Mouse (Mus musculus): ENCODE measurements around the gene Grtp1. TPM values are rescaled to one million over a fixed set of nuclear protein-coding genes. Genes with fewer than 3 reads are reported as not detected.

Gene Grtp1
- polyA plus RNA-seq, 1 experiment from 2014 or later, result 18.3 TPM

GRCm38 (mm10) chr8:13213479-13214268 is 13.3 kb upstream of the Grtp1 start:
- H3K9ac ChIP-seq (ENCODE audit: low read length), result no peak overlapping the region
- H3K27ac ChIP-seq (ENCODE audit: low read depth, low read length), result no peak overlapping the region
- H3K27me3 ChIP-seq (ENCODE audit: control insufficient read depth, insufficient read depth, low read length), result no peaks in the 10 kb centered on the region
- ATAC-seq (replicated peaks; ENCODE audit: low FRiP score) (peak; percentile 79), DNase-seq (ENCODE audit: low spot score) (peak; percentile 91)
- H3K36me3 ChIP-seq (ENCODE audit: control insufficient read depth, insufficient read depth, low read length), result no peaks in the 10 kb centered on the region
- H3K9me3 ChIP-seq (ENCODE audit: control insufficient read depth, low read length), result no peaks in the 10 kb centered on the region
- H3K4me1 ChIP-seq (replicated peaks; ENCODE audit: control insufficient read depth, insufficient read depth, low read length), result 0 out of 2 replicates have a peak, but pooled peaks cover 1% of the 10 kb centered on the region
- 20% methylated on average over 10 of the region's 10 CpGs for WGBS
- H3K4me2 ChIP-seq (ENCODE audit: low read depth, low read length, severe bottlenecking), result no peak overlapping the region
- no peak overlapping the region for H3K4me3 ChIP-seq (ENCODE audit: low read depth, low read length)

- Histone ChIP-seq H3K27me3 (ENCODE audit: control insufficient read depth, insufficient read depth, low read length) (no peaks in the 10 kb centered on the region), H3K4me2 (ENCODE audit: low read depth, low read length, severe bottlenecking) (no peak overlapping the region), H3K9ac (ENCODE audit: low read length) (no peak overlapping the region), H3K4me1 (replicated peaks; ENCODE audit: control insufficient read depth, insufficient read depth, low read length) (0 out of 2 replicates have a peak, but pooled peaks cover 1% of the 10 kb centered on the region), H3K4me3 (ENCODE audit: low read depth, low read length) (no peak overlapping the region), H3K27ac (ENCODE audit: low read depth, low read length) (no peak overlapping the region), H3K36me3 (ENCODE audit: control insufficient read depth, insufficient read depth, low read length) (no peaks in the 10 kb centered on the region), H3K9me3 (ENCODE audit: control insufficient read depth, low read length) (no peaks in the 10 kb centered on the region)
- DNase-seq (ENCODE audit: low spot score), result no peak
- ATAC-seq (replicated peaks; ENCODE audit: low FRiP score), result no peak
- WGBS, result 75% methylated on average over 1 of the region's 1 CpGs
Measured at GRCm38 (mm10) chr8:13209770-13210169, 9.3 kb upstream of the Grtp1 start.

DNA sequence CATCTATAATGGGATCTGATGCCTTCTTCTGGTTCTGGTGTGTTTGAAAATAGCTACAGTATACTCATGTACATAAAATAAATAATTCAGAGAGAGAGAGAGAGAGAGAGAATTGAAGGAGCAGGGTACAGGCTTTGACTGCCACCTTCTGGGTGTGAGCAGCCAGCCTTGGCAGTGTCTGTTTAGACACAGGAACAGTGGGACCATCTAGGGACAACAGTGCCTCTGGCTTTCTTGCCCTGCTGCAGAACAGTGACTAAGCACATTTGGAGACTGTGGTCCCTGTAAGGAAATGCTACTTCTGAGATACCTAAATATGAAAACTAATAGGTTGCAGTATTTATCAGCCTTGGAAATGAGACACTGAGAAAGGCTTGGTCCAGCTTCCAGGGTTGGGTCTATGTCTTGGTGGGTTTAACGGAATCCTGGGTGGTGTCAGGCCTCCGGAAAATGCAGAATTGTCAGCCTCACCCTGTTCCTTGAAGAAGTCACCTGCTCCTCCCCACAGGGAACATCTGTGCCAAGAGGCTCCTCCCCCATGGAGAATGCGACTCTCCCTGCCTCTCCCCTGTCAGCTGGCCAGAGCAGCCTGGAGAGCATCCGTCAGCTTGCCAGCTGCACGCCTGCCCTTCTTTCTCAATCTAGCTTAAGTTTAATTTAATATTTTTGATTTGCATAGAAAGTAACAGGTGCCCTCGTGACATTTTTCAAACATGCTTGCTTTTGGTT is 8.4 kb upstream of the Grtp1 start:
- ATAC-seq (replicated peaks; ENCODE audit: low FRiP score) (no peak), DNase-seq (ENCODE audit: low spot score) (no peak)
- no peak overlapping the region for H3K4me2 ChIP-seq (ENCODE audit: low read depth, low read length, severe bottlenecking)
- H3K9ac ChIP-seq (ENCODE audit: low read length), result no peak overlapping the region
- 0 out of 2 replicates have a peak, but pooled peaks cover 1% of the 10 kb centered on the region for H3K4me1 ChIP-seq (replicated peaks; ENCODE audit: control insufficient read depth, insufficient read depth, low read length)
- no peaks in the 10 kb centered on the region for H3K9me3 ChIP-seq (ENCODE audit: control insufficient read depth, low read length)
- H3K36me3 ChIP-seq (ENCODE audit: control insufficient read depth, insufficient read depth, low read length), result no peaks in the 10 kb centered on the region
- 50% methylated on average over 6 of the region's 6 CpGs for WGBS
- no peaks in the 10 kb centered on the region for H3K27me3 ChIP-seq (ENCODE audit: control insufficient read depth, insufficient read depth, low read length)
- no peak overlapping the region for H3K27ac ChIP-seq (ENCODE audit: low read depth, low read length)
- H3K4me3 ChIP-seq (ENCODE audit: low read depth, low read length), result no peak overlapping the region

DNA sequence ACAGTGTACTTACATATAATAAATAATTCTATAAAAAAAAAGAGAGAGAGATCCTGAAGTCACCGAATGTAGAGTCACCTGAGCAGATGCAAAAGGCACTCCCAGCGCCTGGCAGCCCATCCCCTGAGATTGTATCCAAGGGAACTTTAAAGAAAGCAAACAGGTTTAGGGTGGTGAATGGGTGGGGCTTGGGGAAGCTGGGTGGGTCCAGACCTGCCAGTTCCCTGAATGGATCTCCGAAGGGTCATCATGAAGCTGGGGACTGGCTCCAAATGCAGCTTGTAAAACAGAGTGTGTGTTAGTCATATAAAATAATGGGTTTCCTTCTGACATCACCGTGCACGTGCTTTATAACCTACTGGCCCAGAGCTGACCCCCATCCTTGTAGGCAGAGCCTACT is 5.9 kb upstream of the Grtp1 start:
- Histone ChIP-seq H3K4me2 (ENCODE audit: low read depth, low read length, severe bottlenecking) (no peak overlapping the region), H3K9me3 (ENCODE audit: control insufficient read depth, low read length) (no peaks in the 10 kb centered on the region), H3K36me3 (ENCODE audit: control insufficient read depth, insufficient read depth, low read length) (no peaks in the 10 kb centered on the region), H3K4me1 (replicated peaks; ENCODE audit: control insufficient read depth, insufficient read depth, low read length) (no peaks in the 10 kb centered on the region), H3K4me3 (ENCODE audit: low read depth, low read length) (no peak overlapping the region), H3K9ac (ENCODE audit: low read length) (no peak overlapping the region), H3K27ac (ENCODE audit: low read depth, low read length) (no peak overlapping the region), H3K27me3 (ENCODE audit: control insufficient read depth, insufficient read depth, low read length) (peaks cover 11% of the 10 kb centered on the region)
- DNase-seq (ENCODE audit: low spot score) (no peak), ATAC-seq (replicated peaks; ENCODE audit: low FRiP score) (no peak)
- WGBS, result 43% methylated on average over 5 of the region's 5 CpGs

DNA sequence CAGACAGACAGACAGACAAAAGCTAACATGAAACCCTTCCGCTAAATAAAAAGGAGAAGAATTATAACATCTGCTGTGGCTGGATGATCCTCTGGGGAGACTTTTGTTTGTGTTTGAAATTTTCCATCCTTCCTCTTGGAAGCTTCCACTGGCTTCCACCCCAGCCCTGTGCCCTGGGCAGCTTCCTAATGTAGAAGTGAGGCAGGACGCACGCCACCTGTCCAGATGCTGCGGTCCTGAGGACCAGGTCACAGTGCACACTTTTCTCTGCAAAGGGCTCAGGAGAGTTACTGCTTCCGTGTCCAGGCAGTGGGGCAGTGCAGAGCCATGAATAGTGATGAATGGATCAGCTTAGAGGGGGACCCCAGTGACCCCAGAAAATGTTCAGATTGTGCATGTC is 4.9 kb upstream of the Grtp1 start:
- no peak overlapping the region for H3K9ac ChIP-seq (ENCODE audit: low read length)
- DNase-seq (ENCODE audit: low spot score) (no peak), ATAC-seq (replicated peaks; ENCODE audit: low FRiP score) (no peak)
- H3K27ac ChIP-seq (ENCODE audit: low read depth, low read length), result no peak overlapping the region
- H3K27me3 ChIP-seq (ENCODE audit: control insufficient read depth, insufficient read depth, low read length), result peaks cover 15% of the 10 kb centered on the region
- H3K4me3 ChIP-seq (ENCODE audit: low read depth, low read length), result no peak overlapping the region
- no peak overlapping the region for H3K4me2 ChIP-seq (ENCODE audit: low read depth, low read length, severe bottlenecking)
- H3K36me3 ChIP-seq (ENCODE audit: control insufficient read depth, insufficient read depth, low read length), result no peaks in the 10 kb centered on the region
- no peaks in the 10 kb centered on the region; the same call in 1 of the 2 replicates for H3K4me1 ChIP-seq (replicated peaks; ENCODE audit: control insufficient read depth, insufficient read depth, low read length)
- H3K9me3 ChIP-seq (ENCODE audit: control insufficient read depth, low read length), result no peaks in the 10 kb centered on the region
- 88% methylated on average over 5 of the region's 5 CpGs for WGBS

DNA sequence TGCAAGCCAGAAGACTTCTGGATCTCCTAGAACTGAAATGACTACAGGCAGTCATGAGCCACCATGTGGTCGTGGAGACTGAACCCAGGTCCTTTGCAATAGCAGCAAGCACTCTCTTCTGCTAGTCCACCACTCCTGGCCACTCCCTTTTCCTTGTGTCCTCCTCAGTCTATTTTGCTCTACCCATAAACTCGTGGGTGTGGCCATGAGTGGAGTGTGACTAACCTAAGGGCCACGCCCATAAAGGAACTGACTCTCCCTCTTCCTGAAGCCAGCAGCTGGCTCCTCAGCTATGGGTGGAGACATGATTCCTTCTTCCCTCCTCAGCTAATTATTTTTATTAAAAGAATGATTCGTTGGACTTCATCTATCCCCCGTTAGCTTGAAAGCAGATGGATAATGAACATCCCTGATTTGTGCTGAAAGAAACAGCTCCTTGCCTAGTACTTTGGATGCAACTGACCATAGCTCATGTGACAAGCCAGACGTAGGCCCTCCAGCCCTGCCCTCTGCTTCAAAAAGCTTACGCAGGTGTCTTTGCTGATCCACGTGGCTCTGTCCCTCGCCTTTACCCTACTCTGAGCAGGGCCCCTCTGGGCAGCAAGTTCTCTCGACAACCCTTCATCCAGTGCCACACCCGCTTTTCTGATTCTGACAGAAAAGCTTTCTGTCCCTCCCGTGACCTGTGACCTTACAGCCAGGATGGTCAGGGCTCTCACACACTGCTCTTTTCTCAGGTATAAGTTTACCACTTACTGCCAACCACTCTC is 4.1 kb upstream of the Grtp1 start:
- WGBS, result 69% methylated on average over 12 of the region's 12 CpGs

DNA sequence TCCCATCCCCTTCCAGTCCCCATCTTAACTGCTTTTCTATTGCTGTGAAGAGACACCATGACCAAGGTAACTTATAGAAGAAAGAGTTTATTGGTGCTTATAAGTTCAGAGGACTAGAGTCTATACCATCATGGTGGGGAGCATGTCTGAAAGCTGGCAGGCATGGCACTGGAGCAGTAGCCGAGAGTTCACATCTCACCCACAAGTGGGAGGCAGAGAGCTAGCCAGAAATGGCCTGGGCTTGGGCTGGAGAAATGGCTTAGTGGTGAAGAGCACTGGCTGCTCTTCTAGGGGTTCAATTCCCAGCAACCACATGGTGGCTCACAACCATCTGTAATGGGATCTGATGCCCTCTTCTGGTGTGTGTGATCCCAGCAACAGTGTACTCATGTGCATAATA is 3.1 kb upstream of the Grtp1 start:
- no peak for DNase-seq (ENCODE audit: low spot score)
- H3K27me3 ChIP-seq (ENCODE audit: control insufficient read depth, insufficient read depth, low read length), result peaks cover 15% of the 10 kb centered on the region
- no peaks in the 10 kb centered on the region for H3K36me3 ChIP-seq (ENCODE audit: control insufficient read depth, insufficient read depth, low read length)
- no peak overlapping the region for H3K27ac ChIP-seq (ENCODE audit: low read depth, low read length)
- no peak overlapping the region for H3K4me3 ChIP-seq (ENCODE audit: low read depth, low read length)
- H3K9ac ChIP-seq (ENCODE audit: low read length), result no peak overlapping the region
- ATAC-seq (replicated peaks; ENCODE audit: low FRiP score), result no peak
- WGBS, result 66% methylated on average over 1 of the region's 1 CpGs
- no peaks in the 10 kb centered on the region for H3K9me3 ChIP-seq (ENCODE audit: control insufficient read depth, low read length)
- no peak overlapping the region for H3K4me2 ChIP-seq (ENCODE audit: low read depth, low read length, severe bottlenecking)
- peaks cover 5% of the 10 kb centered on the region for H3K4me1 ChIP-seq (replicated peaks; ENCODE audit: control insufficient read depth, insufficient read depth, low read length)

More for the DNA sequence above, 4.1 kb upstream of the Grtp1 start:
- no peaks in the 10 kb centered on the region for H3K9me3 ChIP-seq (ENCODE audit: control insufficient read depth, low read length)
- no peak overlapping the region for H3K4me3 ChIP-seq (ENCODE audit: low read depth, low read length)
- no peaks in the 10 kb centered on the region for H3K36me3 ChIP-seq (ENCODE audit: control insufficient read depth, insufficient read depth, low read length)
- H3K27me3 ChIP-seq (ENCODE audit: control insufficient read depth, insufficient read depth, low read length), result peaks cover 15% of the 10 kb centered on the region
- H3K27ac ChIP-seq (ENCODE audit: low read depth, low read length), result no peak overlapping the region
- ATAC-seq (replicated peaks; ENCODE audit: low FRiP score) (no peak), DNase-seq (ENCODE audit: low spot score) (no peak)
- peaks cover 3% of the 10 kb centered on the region for H3K4me1 ChIP-seq (replicated peaks; ENCODE audit: control insufficient read depth, insufficient read depth, low read length)
- no peak overlapping the region for H3K4me2 ChIP-seq (ENCODE audit: low read depth, low read length, severe bottlenecking)
- H3K9ac ChIP-seq (ENCODE audit: low read length), result no peak overlapping the region

DNA sequence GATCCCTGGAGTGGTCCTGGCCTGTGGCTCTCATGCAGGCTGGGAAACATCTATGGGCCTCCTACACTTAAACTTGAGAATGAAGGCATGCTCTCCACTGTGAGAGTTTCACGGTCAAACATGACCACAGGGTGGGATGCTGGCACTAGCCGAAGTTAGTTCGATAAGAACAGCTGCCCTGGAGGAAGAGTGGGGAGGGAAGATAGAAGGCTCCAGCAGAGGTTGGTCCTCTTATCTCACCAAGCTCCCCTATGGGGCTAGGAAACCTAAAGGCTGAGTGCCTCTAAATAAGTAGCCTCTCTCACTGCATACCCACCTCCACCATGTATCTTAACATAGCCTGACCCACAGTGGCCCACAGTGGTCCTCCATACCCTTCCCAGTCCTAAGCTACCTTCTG is 2.4 kb upstream of the Grtp1 start:
- H3K36me3 ChIP-seq (ENCODE audit: control insufficient read depth, insufficient read depth, low read length), result no peaks in the 10 kb centered on the region
- H3K9me3 ChIP-seq (ENCODE audit: control insufficient read depth, low read length), result no peaks in the 10 kb centered on the region
- ATAC-seq (replicated peaks; ENCODE audit: low FRiP score), result no peak
- peaks cover 15% of the 10 kb centered on the region for H3K27me3 ChIP-seq (ENCODE audit: control insufficient read depth, insufficient read depth, low read length)
- H3K4me1 ChIP-seq (replicated peaks; ENCODE audit: control insufficient read depth, insufficient read depth, low read length), result peaks cover 5% of the 10 kb centered on the region
- H3K4me3 ChIP-seq (ENCODE audit: low read depth, low read length), result no peak overlapping the region
- no peak overlapping the region for H3K9ac ChIP-seq (ENCODE audit: low read length)
- no peak overlapping the region for H3K27ac ChIP-seq (ENCODE audit: low read depth, low read length)
- no peak for DNase-seq (ENCODE audit: low spot score)
- H3K4me2 ChIP-seq (ENCODE audit: low read depth, low read length, severe bottlenecking), result no peak overlapping the region
- WGBS, result 94% methylated on average over 3 of the region's 3 CpGs

All from forebrain, embryonic 11.5 days (tissue).